Mouse (Mus musculus) limb, embryonic 15.5 days (tissue): Measurements from ENCODE around the gene Hyal3. TPM values are rescaled to one million over a fixed set of nuclear protein-coding genes. Genes with fewer than 3 reads are reported as not detected.

Source experiments
- ATAC-seq: fragments of 200-750 bp; cut with Nextera tagmentation; 2 replicates; pipeline ENCODE4 v1.8.0; 2017; ENCODE audit warnings: low read depth, moderate TSS enrichment; ENCODE audit not compliant: insufficient number of reproducible peaks, low FRiP score, low TSS enrichment
- H3K27ac ChIP-seq: fragments of 300-500 bp; sonication (generic); 2 replicates; pipeline ENCODE4 v1.5.1; 2015; ENCODE audit warnings: moderate library complexity, mild to moderate bottlenecking, inconsistent platforms
- H3K27me3 ChIP-seq: fragments of 300-500 bp; sonication (generic); 2 replicates; pipeline ENCODE4 v1.6.1; 2015; ENCODE audit warnings: inconsistent platforms
- H3K36me3 ChIP-seq: fragments of 300-500 bp; sonication (generic); 2 replicates; pipeline ENCODE4 v1.6.1; 2015; ENCODE audit warnings: inconsistent platforms
- H3K4me1 ChIP-seq: fragments of 300-500 bp; sonication (generic); 2 replicates; pipeline ENCODE4 v1.6.1; 2015; ENCODE audit warnings: inconsistent platforms
- H3K4me2 ChIP-seq: fragments of 300-500 bp; sonication (generic); 2 replicates; pipeline ENCODE4 v1.6.1; 2015; ENCODE audit warnings: mild to moderate bottlenecking, inconsistent platforms
- H3K4me3 ChIP-seq: fragments of 300-500 bp; sonication (generic); 2 replicates; pipeline ENCODE4 v1.5.1; 2015; ENCODE audit warnings: mild to moderate bottlenecking, inconsistent platforms
- H3K9ac ChIP-seq: fragments of 300-500 bp; sonication (generic); 2 replicates; pipeline ENCODE4 v1.6.1; 2015; ENCODE audit warnings: inconsistent platforms
- H3K9me3 ChIP-seq: fragments of 300-500 bp; sonication (generic); 2 replicates; pipeline ENCODE4 v1.6.1; 2016; ENCODE audit warnings: inconsistent platforms
- WGBS: fragments of 180-500 bp; shearing (Covaris S2); methylation state at CpG from one replicate; pipeline ENCODE4 v1.1.7; 2015; 5-methylcytosine and 5-hydroxymethylcytosine counted together
- polyA plus RNA-seq: library from polyadenylated mRNA; unstranded; fragments of >200 nt; fragmentation: Nextera tagmentation; extraction: Ambion mirVana; gene quantifications from 2 replicates; pipeline ENCODE4 v1.2.1, GENCODE M21; 2015

The Hyal3 gene
- polyA plus RNA-seq, 1 experiment from 2014 or later = 1.6 TPM

- WGBS = 80% methylated on average over 2 of the region's 2 CpGs
- H3K4me3 ChIP-seq = no peak overlapping the region
- ATAC-seq = no peak
- H3K9ac ChIP-seq = no peak overlapping the region
- H3K36me3 ChIP-seq = peaks cover 71% of the 10 kb centered on the region
- no peak overlapping the region for H3K4me2 ChIP-seq
- no peaks in the 10 kb centered on the region for H3K27me3 ChIP-seq
- peaks cover 28% of the 10 kb centered on the region for H3K4me1 ChIP-seq
- no peaks in the 10 kb centered on the region for H3K9me3 ChIP-seq
- no peak overlapping the region for H3K27ac ChIP-seq
These were observed 36.8 kb downstream of the Hyal3 start for GRCm38 (mm10) chr9:107617461-107617860.

GRCm38 (mm10) chr9:107618098-107618497 is 37.5 kb downstream of the Hyal3 start:
- no peaks in the 10 kb centered on the region for H3K27me3 ChIP-seq
- no peak overlapping the region for H3K4me3 ChIP-seq
- no peaks in the 10 kb centered on the region for H3K9me3 ChIP-seq
- no peak for ATAC-seq
- H3K4me2 ChIP-seq = no peak overlapping the region
- H3K36me3 ChIP-seq = peaks cover 74% of the 10 kb centered on the region
- peak overlapping the region; percentile 61; the same call in 1 of the 2 replicates for H3K27ac ChIP-seq
- no peak overlapping the region for H3K9ac ChIP-seq
- H3K4me1 ChIP-seq = peaks cover 21% of the 10 kb centered on the region
- 81% methylated on average over 6 of the region's 6 CpGs for WGBS

GRCm38 (mm10) chr9:107618778-107619545 is 38.3 kb downstream of the Hyal3 start:
- Histone ChIP-seq H3K4me3 (no peak overlapping the region), H3K4me2 (no peak overlapping the region), H3K27ac (peak overlapping the region; percentile 61), H3K9me3 (no peaks in the 10 kb centered on the region), H3K36me3 (peaks cover 74% of the 10 kb centered on the region), H3K27me3 (no peaks in the 10 kb centered on the region), H3K4me1 (peaks cover 20% of the 10 kb centered on the region), H3K9ac (no peak overlapping the region)
- 0 out of 2 replicates have a peak, but pooled peaks have one; percentile 12 for ATAC-seq
- 49% methylated on average over 13 of the region's 13 CpGs for WGBS

- H3K36me3 ChIP-seq = peaks cover 74% of the 10 kb centered on the region
- H3K9me3 ChIP-seq = no peaks in the 10 kb centered on the region
- WGBS = 75% methylated on average over 13 of the region's 13 CpGs
- 0 out of 2 replicates have a peak overlapping the region, but pooled peaks have one; percentile 61 for H3K27ac ChIP-seq
- no peak overlapping the region for H3K4me3 ChIP-seq
- H3K9ac ChIP-seq = no peak overlapping the region
- H3K4me1 ChIP-seq = peaks cover 23% of the 10 kb centered on the region
- no peaks in the 10 kb centered on the region for H3K27me3 ChIP-seq
- ATAC-seq = no peak
- H3K4me2 ChIP-seq = no peak overlapping the region
These were observed 38.9 kb downstream of the Hyal3 start for GRCm38 (mm10) chr9:107619546-107619879.

- no peak overlapping the region for H3K4me2 ChIP-seq
- H3K4me1 ChIP-seq = peaks cover 27% of the 10 kb centered on the region
- no peak overlapping the region for H3K9ac ChIP-seq
- no peak overlapping the region for H3K27ac ChIP-seq
- no peak for ATAC-seq
- peaks cover 73% of the 10 kb centered on the region for H3K36me3 ChIP-seq
- no peaks in the 10 kb centered on the region for H3K27me3 ChIP-seq
- no peak overlapping the region for H3K4me3 ChIP-seq
- no peaks in the 10 kb centered on the region for H3K9me3 ChIP-seq
These were observed 40.3 kb downstream of the Hyal3 start for GRCm38 (mm10) chr9:107620954-107621353.

- Histone ChIP-seq H3K9ac (no peak overlapping the region), H3K4me2 (no peak overlapping the region), H3K4me3 (no peak overlapping the region), H3K27me3 (no peaks in the 10 kb centered on the region), H3K4me1 (peaks cover 49% of the 10 kb centered on the region), H3K36me3 (peaks cover 45% of the 10 kb centered on the region), H3K9me3 (no peaks in the 10 kb centered on the region), H3K27ac (peak overlapping the region; percentile 89)
- 67% methylated on average over 5 of the region's 5 CpGs for WGBS
- ATAC-seq = no peak
These were observed 43.9 kb downstream of the Hyal3 start for GRCm38 (mm10) chr9:107624539-107624938.

GRCm38 (mm10) chr9:107624951-107625350 is 44.3 kb downstream of the Hyal3 start:
- H3K4me1 ChIP-seq = peaks cover 53% of the 10 kb centered on the region
- H3K9me3 ChIP-seq = no peaks in the 10 kb centered on the region
- no peak overlapping the region for H3K4me2 ChIP-seq
- no peak overlapping the region for H3K4me3 ChIP-seq
- peaks cover 44% of the 10 kb centered on the region for H3K36me3 ChIP-seq
- no peak for ATAC-seq
- no peak overlapping the region for H3K9ac ChIP-seq
- H3K27me3 ChIP-seq = no peaks in the 10 kb centered on the region
- 90% methylated on average over 3 of the region's 3 CpGs for WGBS
- peak overlapping the region; percentile 89 for H3K27ac ChIP-seq

- ATAC-seq = no peak
- WGBS = 90% methylated on average over 12 of the region's 12 CpGs
These were observed 44.9 kb downstream of the Hyal3 start for GRCm38 (mm10) chr9:107625351-107626128.

GRCm38 (mm10) chr9:107626158-107626843 is 45.7 kb downstream of the Hyal3 start:
- 42% methylated on average over 15 of the region's 15 CpGs for WGBS
- H3K27ac ChIP-seq = peak overlapping the region; percentile 89
- H3K4me1 ChIP-seq = peaks cover 66% of the 10 kb centered on the region
- peak; percentile 27; the same call in 1 of the 2 replicates for ATAC-seq
- peak overlapping the region; percentile 37 for H3K4me2 ChIP-seq
- H3K27me3 ChIP-seq = no peaks in the 10 kb centered on the region
- no peaks in the 10 kb centered on the region for H3K9me3 ChIP-seq
- H3K36me3 ChIP-seq = peaks cover 37% of the 10 kb centered on the region
- 0 out of 2 replicates have a peak overlapping the region, but pooled peaks have one; percentile 23 for H3K9ac ChIP-seq
- no peak overlapping the region for H3K4me3 ChIP-seq

More at GRCm38 (mm10) chr9:107625351-107626128, 44.9 kb downstream of the Hyal3 start:
- H3K27ac ChIP-seq = peak overlapping the region; percentile 89
- H3K4me3 ChIP-seq = no peak overlapping the region
- no peaks in the 10 kb centered on the region for H3K27me3 ChIP-seq
- H3K4me2 ChIP-seq = no peak overlapping the region
- peaks cover 39% of the 10 kb centered on the region for H3K36me3 ChIP-seq
- H3K9me3 ChIP-seq = no peaks in the 10 kb centered on the region
- no peak overlapping the region for H3K9ac ChIP-seq
- peaks cover 59% of the 10 kb centered on the region for H3K4me1 ChIP-seq

- H3K4me3 ChIP-seq = no peak overlapping the region
- H3K4me1 ChIP-seq = peaks cover 72% of the 10 kb centered on the region
- H3K9ac ChIP-seq = no peak overlapping the region
- H3K4me2 ChIP-seq = peak overlapping the region; percentile 37
- no peaks in the 10 kb centered on the region for H3K27me3 ChIP-seq
- peak overlapping the region; percentile 89 for H3K27ac ChIP-seq
- H3K9me3 ChIP-seq = no peaks in the 10 kb centered on the region
- peaks cover 37% of the 10 kb centered on the region for H3K36me3 ChIP-seq
- ATAC-seq = peak; percentile 49
- 8% methylated on average over 2 of the region's 2 CpGs for WGBS
These were observed 46.2 kb downstream of the Hyal3 start for GRCm38 (mm10) chr9:107626844-107627277.

GRCm38 (mm10) chr9:107627387-107628255 is 47.0 kb downstream of the Hyal3 start:
- no peak for ATAC-seq
- Histone ChIP-seq H3K4me3 (no peak overlapping the region), H3K4me2 (peak overlapping the region; percentile 37; the same call in 1 of the 2 replicates), H3K9me3 (no peaks in the 10 kb centered on the region), H3K4me1 (peaks cover 79% of the 10 kb centered on the region), H3K9ac (0 out of 2 replicates have a peak overlapping the region, but pooled peaks have one; percentile 0), H3K36me3 (peaks cover 33% of the 10 kb centered on the region), H3K27me3 (no peaks in the 10 kb centered on the region), H3K27ac (peak overlapping the region; percentile 89)
- WGBS = 43% methylated on average over 20 of the region's 20 CpGs
